Mouse (Mus musculus): ENCODE measurements at regions not wholly inside any gene's neighbourhood (a gene's known extent, or its start where the extent isn't known, plus 50 kb on each side); places are given as distances from the start of the nearest gene placed in this dataset.

GRCm38 (mm10) chr14:47898605-47899004 lies 222.0 kb upstream of the Peli2 start:
- no peak overlapping the region for H3K4me2 ChIP-seq (ENCODE audit: low read depth)
- H3K9ac ChIP-seq (ENCODE audit: low read length) = no peak overlapping the region
- no peak overlapping the region for H3K27ac ChIP-seq (ENCODE audit: low read depth, low read length)
- no peak for ATAC-seq (ENCODE audit: insufficient read depth, low FRiP score, low TSS enrichment)
- H3K4me3 ChIP-seq (ENCODE audit: low read depth, low read length) = no peak overlapping the region
- H3K4me1 ChIP-seq (ENCODE audit: control insufficient read depth, insufficient read depth, low read length) = no peaks in the 10 kb centered on the region
- no peaks in the 10 kb centered on the region for H3K36me3 ChIP-seq (ENCODE audit: control insufficient read depth, insufficient read depth, low read length)
- H3K9me3 ChIP-seq (ENCODE audit: control insufficient read depth, low read length) = no peaks in the 10 kb centered on the region
- WGBS = 90% methylated on average over 4 of the region's 4 CpGs
- H3K27me3 ChIP-seq (ENCODE audit: control insufficient read depth, insufficient read depth, low read length) = no peaks in the 10 kb centered on the region
- no peak for DNase-seq (ENCODE audit: low spot score)

- H3K4me3 ChIP-seq (ENCODE audit: low read depth, low read length) = no peak overlapping the region
- H3K36me3 ChIP-seq (ENCODE audit: control insufficient read depth, insufficient read depth, low read length) = no peaks in the 10 kb centered on the region
- no peaks in the 10 kb centered on the region for H3K27me3 ChIP-seq (ENCODE audit: control insufficient read depth, insufficient read depth, low read length)
- ATAC-seq (ENCODE audit: insufficient read depth, low FRiP score, low TSS enrichment) (no peak), DNase-seq (ENCODE audit: low spot score) (no peak)
- H3K27ac ChIP-seq (ENCODE audit: low read depth, low read length) = no peak overlapping the region
- no peaks in the 10 kb centered on the region for H3K9me3 ChIP-seq (ENCODE audit: control insufficient read depth, low read length)
- no peak overlapping the region for H3K4me2 ChIP-seq (ENCODE audit: low read depth)
- H3K4me1 ChIP-seq (ENCODE audit: control insufficient read depth, insufficient read depth, low read length) = no peaks in the 10 kb centered on the region
- H3K9ac ChIP-seq (ENCODE audit: low read length) = no peak overlapping the region
These were observed 215.3 kb upstream of the Peli2 start for GRCm38 (mm10) chr14:47905334-47905733.

GRCm38 (mm10) chr14:47909129-47909528 lies 211.5 kb upstream of the Peli2 start:
- Histone ChIP-seq H3K4me3 (ENCODE audit: low read depth, low read length) (no peak overlapping the region), H3K4me1 (ENCODE audit: control insufficient read depth, insufficient read depth, low read length) (no peaks in the 10 kb centered on the region), H3K27me3 (ENCODE audit: control insufficient read depth, insufficient read depth, low read length) (no peaks in the 10 kb centered on the region), H3K27ac (ENCODE audit: low read depth, low read length) (no peak overlapping the region), H3K9me3 (ENCODE audit: control insufficient read depth, low read length) (no peaks in the 10 kb centered on the region), H3K9ac (ENCODE audit: low read length) (no peak overlapping the region), H3K36me3 (ENCODE audit: control insufficient read depth, insufficient read depth, low read length) (no peaks in the 10 kb centered on the region), H3K4me2 (ENCODE audit: low read depth) (no peak overlapping the region)
- DNase-seq (ENCODE audit: low spot score) (no peak), ATAC-seq (ENCODE audit: insufficient read depth, low FRiP score, low TSS enrichment) (no peak)
- 56% methylated on average over 8 of the region's 8 CpGs for WGBS

DNA sequence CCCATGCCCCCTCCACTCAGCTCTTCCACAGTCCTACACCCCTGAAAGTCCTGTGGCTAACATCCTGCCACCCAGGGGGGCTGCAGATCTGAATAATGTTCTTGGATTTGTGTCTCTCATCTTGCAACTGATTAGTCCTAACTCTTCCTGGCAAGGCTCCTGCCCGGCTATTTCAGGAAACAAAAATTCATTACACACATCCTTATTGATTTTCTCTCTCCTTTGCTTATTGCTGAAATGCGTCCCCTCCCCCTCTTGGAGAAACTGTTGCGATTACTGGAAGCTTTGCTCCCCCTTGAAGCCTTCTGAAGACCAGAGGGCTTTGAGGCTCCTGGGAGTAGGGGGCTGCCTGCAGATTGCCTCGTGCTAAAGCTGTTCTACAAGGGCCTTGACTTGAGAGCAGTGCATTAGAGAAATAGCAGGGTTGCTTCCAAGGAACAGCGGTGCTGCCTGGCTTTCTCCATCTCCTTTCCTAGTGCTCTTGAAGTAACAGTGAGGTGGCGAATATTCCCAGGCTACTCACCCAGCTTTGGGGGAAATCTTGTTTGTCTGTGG lies 209.8 kb upstream of the Peli2 start:
- Histone ChIP-seq H3K27ac (ENCODE audit: low read depth, low read length) (no peak overlapping the region), H3K4me3 (ENCODE audit: low read depth, low read length) (no peak overlapping the region), H3K4me2 (ENCODE audit: low read depth) (no peak overlapping the region), H3K36me3 (ENCODE audit: control insufficient read depth, insufficient read depth, low read length) (no peaks in the 10 kb centered on the region), H3K9me3 (ENCODE audit: control insufficient read depth, low read length) (no peaks in the 10 kb centered on the region), H3K4me1 (ENCODE audit: control insufficient read depth, insufficient read depth, low read length) (no peaks in the 10 kb centered on the region), H3K9ac (ENCODE audit: low read length) (no peak overlapping the region), H3K27me3 (ENCODE audit: control insufficient read depth, insufficient read depth, low read length) (no peaks in the 10 kb centered on the region)
- ATAC-seq (ENCODE audit: insufficient read depth, low FRiP score, low TSS enrichment) (no peak), DNase-seq (ENCODE audit: low spot score) (no peak)
- 57% methylated on average over 6 of the region's 6 CpGs for WGBS

DNA sequence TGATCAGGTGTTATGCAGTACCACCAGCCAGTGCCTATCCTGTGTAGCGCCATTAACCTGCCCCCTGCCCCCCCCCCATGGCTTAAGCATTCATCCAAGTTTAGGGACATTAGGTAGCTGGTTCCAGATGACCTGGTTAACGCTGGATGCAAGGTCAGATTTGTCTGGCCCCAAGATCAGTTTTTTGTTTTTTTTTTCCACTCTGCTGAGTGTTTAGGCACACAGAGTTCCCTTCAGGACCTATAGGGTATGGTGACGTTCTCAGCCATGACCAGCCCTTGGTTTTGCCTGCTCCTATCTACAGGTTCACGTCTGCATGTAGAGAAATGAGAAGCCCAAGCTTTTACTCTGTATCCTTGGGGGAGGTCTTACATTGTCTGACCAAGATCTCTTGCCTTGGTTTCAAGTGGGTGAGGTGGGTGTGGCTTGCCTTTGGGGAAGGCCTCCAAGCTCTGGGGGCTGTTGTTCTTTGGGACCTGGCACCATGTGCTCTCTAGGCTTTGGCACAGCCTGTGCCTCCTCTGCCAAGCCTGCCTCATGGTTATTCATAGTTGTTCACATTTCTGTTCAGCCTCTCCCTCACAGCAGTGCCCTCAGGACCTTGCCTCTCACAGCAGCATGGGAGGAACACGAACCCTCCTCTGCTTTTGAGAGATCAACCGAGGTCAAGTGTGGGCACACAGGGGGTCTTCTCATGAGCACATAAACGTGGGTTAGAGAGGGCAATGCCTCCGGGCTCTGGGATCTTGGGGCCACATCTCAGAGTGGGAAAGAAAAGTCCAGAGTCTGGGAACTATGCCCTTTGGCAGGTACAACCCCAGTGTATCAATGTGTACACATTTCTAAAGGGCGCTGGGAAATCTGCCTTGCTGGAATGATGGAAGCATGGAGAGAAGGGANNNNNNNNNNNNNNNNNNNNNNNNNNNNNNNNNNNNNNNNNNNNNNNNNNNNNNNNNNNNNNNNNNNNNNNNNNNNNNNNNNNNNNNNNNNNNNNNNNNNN lies 208.8 kb upstream of the Peli2 start:
- H3K4me2 ChIP-seq (ENCODE audit: low read depth) = no peak overlapping the region
- no peak overlapping the region for H3K27ac ChIP-seq (ENCODE audit: low read depth, low read length)
- H3K9me3 ChIP-seq (ENCODE audit: control insufficient read depth, low read length) = no peaks in the 10 kb centered on the region
- no peak for ATAC-seq (ENCODE audit: insufficient read depth, low FRiP score, low TSS enrichment)
- H3K4me3 ChIP-seq (ENCODE audit: low read depth, low read length) = no peak overlapping the region
- no peaks in the 10 kb centered on the region for H3K36me3 ChIP-seq (ENCODE audit: control insufficient read depth, insufficient read depth, low read length)
- H3K27me3 ChIP-seq (ENCODE audit: control insufficient read depth, insufficient read depth, low read length) = no peaks in the 10 kb centered on the region
- H3K9ac ChIP-seq (ENCODE audit: low read length) = no peak overlapping the region
- DNase-seq (ENCODE audit: low spot score) = no peak
- H3K4me1 ChIP-seq (ENCODE audit: control insufficient read depth, insufficient read depth, low read length) = no peaks in the 10 kb centered on the region
- WGBS = 72% methylated on average over 9 of the region's 9 CpGs

DNA sequence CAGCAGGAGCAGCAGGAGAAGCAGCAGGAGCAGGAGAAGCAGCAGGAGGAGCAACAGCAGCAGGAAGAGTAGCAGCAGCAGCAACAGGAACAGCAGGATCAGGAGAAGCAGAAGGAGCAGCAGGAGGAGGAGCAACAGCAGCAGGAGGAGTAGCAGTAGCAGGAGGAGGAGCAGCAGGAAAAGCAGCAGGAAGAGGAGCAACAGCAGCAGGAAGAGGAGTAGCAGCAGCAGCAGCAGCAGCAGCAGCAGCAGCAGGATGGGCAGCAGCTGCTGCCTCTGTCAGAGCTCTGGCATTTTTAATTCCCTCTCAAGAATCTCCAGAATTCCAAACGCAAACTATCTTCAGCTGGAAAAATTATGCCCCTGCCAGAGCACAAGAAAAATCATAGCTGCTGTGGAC lies 205.0 kb upstream of the Peli2 start:
- Histone ChIP-seq H3K36me3 (ENCODE audit: control insufficient read depth, insufficient read depth, low read length) (no peaks in the 10 kb centered on the region), H3K4me1 (ENCODE audit: control insufficient read depth, insufficient read depth, low read length) (no peaks in the 10 kb centered on the region), H3K27me3 (ENCODE audit: control insufficient read depth, insufficient read depth, low read length) (no peaks in the 10 kb centered on the region), H3K9ac (ENCODE audit: low read length) (no peak overlapping the region), H3K4me2 (ENCODE audit: low read depth) (no peak overlapping the region), H3K9me3 (ENCODE audit: control insufficient read depth, low read length) (no peaks in the 10 kb centered on the region), H3K27ac (ENCODE audit: low read depth, low read length) (no peak overlapping the region), H3K4me3 (ENCODE audit: low read depth, low read length) (no peak overlapping the region)
- ATAC-seq (ENCODE audit: insufficient read depth, low FRiP score, low TSS enrichment) (no peak), DNase-seq (ENCODE audit: low spot score) (no peak)
- WGBS = 86% methylated on average over 1 of the region's 1 CpGs

- Histone ChIP-seq H3K27ac (ENCODE audit: low read depth, low read length) (no peak overlapping the region), H3K36me3 (ENCODE audit: control insufficient read depth, insufficient read depth, low read length) (no peaks in the 10 kb centered on the region), H3K27me3 (ENCODE audit: control insufficient read depth, insufficient read depth, low read length) (no peaks in the 10 kb centered on the region), H3K9ac (ENCODE audit: low read length) (no peak overlapping the region), H3K4me1 (ENCODE audit: control insufficient read depth, insufficient read depth, low read length) (0 out of 2 replicates have a peak, but pooled peaks cover 2% of the 10 kb centered on the region), H3K4me3 (ENCODE audit: low read depth, low read length) (no peak overlapping the region), H3K9me3 (ENCODE audit: control insufficient read depth, low read length) (no peaks in the 10 kb centered on the region), H3K4me2 (ENCODE audit: low read depth) (no peak overlapping the region)
- no peak for ATAC-seq (ENCODE audit: insufficient read depth, low FRiP score, low TSS enrichment)
- DNase-seq (ENCODE audit: low spot score) = no peak
- 94% methylated on average over 9 of the region's 9 CpGs for WGBS
These were observed 199.8 kb upstream of the Peli2 start for GRCm38 (mm10) chr14:47920638-47921347.

- 0 out of 2 replicates have a peak, but pooled peaks cover 2% of the 10 kb centered on the region for H3K4me1 ChIP-seq (ENCODE audit: control insufficient read depth, insufficient read depth, low read length)
- WGBS = 26% methylated on average over 10 of the region's 10 CpGs
These were observed 198.8 kb upstream of the Peli2 start for GRCm38 (mm10) chr14:47921811-47922277.

More at GRCm38 (mm10) chr14:47921811-47922277, 198.8 kb upstream of the Peli2 start:
- DNase-seq (ENCODE audit: low spot score) (peak; percentile 38), ATAC-seq (ENCODE audit: insufficient read depth, low FRiP score, low TSS enrichment) (0 out of 2 replicates have a peak, but pooled peaks have one; percentile 31)
- no peak overlapping the region for H3K4me3 ChIP-seq (ENCODE audit: low read depth, low read length)
- no peaks in the 10 kb centered on the region for H3K9me3 ChIP-seq (ENCODE audit: control insufficient read depth, low read length)
- no peak overlapping the region for H3K27ac ChIP-seq (ENCODE audit: low read depth, low read length)
- no peak overlapping the region for H3K4me2 ChIP-seq (ENCODE audit: low read depth)
- no peaks in the 10 kb centered on the region for H3K27me3 ChIP-seq (ENCODE audit: control insufficient read depth, insufficient read depth, low read length)
- no peaks in the 10 kb centered on the region for H3K36me3 ChIP-seq (ENCODE audit: control insufficient read depth, insufficient read depth, low read length)
- H3K9ac ChIP-seq (ENCODE audit: low read length) = no peak overlapping the region

All from neural tube, embryonic 11.5 days (tissue).